Mouse (Mus musculus) layer of hippocampus, adult 9-10 months (tissue): ENCODE data around the gene Cdhr4.

Experiments
- DNase-seq: peaks from one replicate; pipeline ENCODE4 v3.0.0; 2022; ENCODE audit warnings: low spot score

Gene Cdhr4

GRCm38 (mm10) chr9:107992197-107992596 lies at the start of gene Cdhr4:
Gene Cdhr4 (plus strand): TSS chr9:107992497.
- no peak for DNase-seq

GRCm38 (mm10) chr9:107947241-107948194 lies 44.8 kb upstream of the Cdhr4 start:
- DNase-seq, result no peak

DNA sequence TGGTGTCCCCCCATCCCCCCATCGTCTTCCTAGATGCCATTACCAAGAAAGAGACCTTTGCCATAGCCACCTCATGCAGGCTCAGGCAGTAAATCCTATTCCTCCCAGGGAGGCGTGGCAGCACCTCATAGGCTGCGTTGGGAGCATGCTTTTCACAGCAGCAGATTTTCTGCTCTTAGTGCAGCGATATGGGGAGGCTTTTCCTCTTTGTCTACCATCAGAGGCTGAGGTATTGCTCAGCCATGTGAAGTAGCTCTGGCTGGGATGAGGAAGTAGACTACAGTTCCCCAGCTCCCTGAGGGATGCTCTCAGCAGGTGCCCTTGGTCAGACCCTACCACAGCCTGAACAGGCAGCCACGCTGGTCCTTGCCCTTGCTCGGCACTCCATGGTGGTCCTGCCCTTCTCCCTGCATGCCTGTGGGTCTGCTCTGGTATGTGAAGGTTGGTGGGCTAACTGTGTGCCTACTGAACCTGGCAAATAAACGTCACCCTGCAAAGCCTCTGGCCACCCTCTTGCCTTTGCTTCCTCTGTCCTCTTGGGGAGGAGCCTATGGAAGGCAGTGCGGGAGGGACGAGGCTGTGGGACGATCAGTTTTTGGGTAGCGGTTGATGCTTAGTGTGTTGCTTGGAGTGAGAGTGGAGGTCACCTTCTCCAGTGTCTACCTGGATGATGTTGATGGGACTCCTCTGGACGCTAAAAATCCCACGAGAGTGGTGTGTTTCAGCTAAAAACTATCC lies 42.9 kb upstream of the Cdhr4 start:
- DNase-seq, result no peak

- no peak for DNase-seq
Observed at GRCm38 (mm10) chr9:107949922-107950235, 42.4 kb upstream of the Cdhr4 start, which contains the start of gene Traip. Gene Traip (plus strand): TSS chr9:107950136.

GRCm38 (mm10) chr9:107950460-107951355 lies 41.6 kb upstream of the Cdhr4 start:
- DNase-seq, result peak; percentile 77

GRCm38 (mm10) chr9:107955613-107956289 lies 36.5 kb upstream of the Cdhr4 start:
- no peak for DNase-seq

- DNase-seq, result no peak
Observed at GRCm38 (mm10) chr9:107957141-107957540, 35.2 kb upstream of the Cdhr4 start.

- no peak for DNase-seq
Observed at GRCm38 (mm10) chr9:107959896-107960295, 32.4 kb upstream of the Cdhr4 start.

DNA sequence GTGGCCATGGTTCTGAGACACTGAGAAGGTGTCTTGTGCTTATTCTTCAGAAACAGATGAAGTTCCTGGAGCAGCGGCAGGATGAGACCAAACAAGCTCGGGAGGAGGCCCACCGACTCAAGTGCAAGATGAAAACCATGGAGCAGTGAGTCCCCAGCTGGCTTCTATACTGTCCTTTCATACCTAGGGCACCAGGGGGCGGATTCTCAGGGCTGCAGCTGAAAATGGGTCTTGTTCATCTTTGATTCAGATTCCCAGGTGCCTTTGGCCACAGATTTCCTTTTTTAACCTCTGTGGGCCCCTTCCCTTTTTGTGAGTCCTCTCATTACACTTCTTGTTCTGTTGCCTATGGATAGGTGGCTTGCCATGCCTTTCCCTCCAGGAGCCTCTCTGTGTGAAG lies 31.4 kb upstream of the Cdhr4 start:
- no peak for DNase-seq

DNA sequence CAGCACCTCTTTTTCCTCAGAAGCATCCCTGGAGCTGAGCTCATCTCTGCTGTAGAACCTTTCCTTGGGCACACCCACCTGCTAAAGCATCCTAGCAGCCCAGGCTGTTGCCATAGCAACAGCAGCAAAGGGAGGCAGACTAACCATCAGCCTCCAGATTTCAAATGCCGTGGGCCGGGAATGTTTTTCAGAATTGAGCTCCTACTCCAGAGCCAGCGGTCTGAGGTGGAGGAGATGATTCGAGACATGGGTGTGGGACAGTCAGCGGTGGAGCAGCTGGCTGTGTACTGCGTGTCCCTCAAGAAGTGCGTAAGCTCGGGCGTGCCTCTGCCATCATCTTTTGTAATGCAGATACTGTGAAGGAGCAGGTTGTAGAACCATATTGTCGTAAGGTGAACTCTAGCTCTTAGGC lies 30.9 kb upstream of the Cdhr4 start:
- DNase-seq, result no peak

- DNase-seq, result peak; percentile 58
Observed at GRCm38 (mm10) chr9:107961881-107962280, 30.4 kb upstream of the Cdhr4 start.

GRCm38 (mm10) chr9:107962916-107963315 lies 29.4 kb upstream of the Cdhr4 start:
- no peak for DNase-seq

- no peak for DNase-seq
Observed at GRCm38 (mm10) chr9:107963700-107964099, 28.6 kb upstream of the Cdhr4 start.

- no peak for DNase-seq
Observed at GRCm38 (mm10) chr9:107964681-107965080, 27.6 kb upstream of the Cdhr4 start.

DNA sequence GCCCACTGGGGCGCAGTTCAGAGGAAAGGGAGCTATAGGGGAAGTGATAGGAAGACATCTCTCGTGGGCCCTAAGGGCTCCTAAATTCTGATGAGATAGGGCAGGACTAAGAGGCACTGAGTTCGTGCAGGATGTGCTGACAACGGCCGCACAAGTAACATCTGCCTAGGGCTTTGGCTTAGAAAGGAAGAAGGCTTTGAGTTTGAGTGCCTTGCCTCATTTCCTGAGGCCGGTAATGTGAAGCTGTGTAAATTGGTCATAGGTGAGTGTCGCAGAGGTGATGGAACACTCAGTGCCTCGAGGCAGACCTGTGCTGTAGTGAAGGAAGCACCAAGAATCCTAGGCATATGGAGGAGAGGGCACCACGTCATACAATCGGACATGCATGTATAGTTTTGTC lies 25.6 kb upstream of the Cdhr4 start:
- DNase-seq, result no peak

GRCm38 (mm10) chr9:107967437-107967836 lies 24.9 kb upstream of the Cdhr4 start:
- no peak for DNase-seq

GRCm38 (mm10) chr9:107968531-107968930 lies 23.8 kb upstream of the Cdhr4 start:
- DNase-seq, result no peak

DNA sequence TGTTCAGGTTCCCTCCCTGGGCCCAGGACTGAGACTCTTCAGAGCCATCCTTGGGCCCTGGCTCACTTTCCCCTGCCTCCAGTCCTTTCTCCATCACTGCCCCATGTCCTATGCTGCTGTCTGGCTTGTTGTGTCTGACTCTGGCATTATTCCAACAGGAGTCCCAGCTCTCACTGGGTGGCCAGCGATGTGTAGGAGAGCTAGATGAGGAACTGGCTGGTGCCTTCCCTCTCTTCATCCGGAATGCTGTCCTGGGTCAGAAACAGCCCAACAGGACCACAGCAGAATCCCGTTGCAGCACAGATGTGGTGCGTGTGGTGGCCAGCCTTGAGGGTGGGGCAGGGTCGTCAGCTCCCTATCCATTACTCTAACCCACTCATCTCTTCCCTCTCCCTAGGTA lies 22.0 kb upstream of the Cdhr4 start:
- no peak for DNase-seq

- DNase-seq, result no peak
Observed at GRCm38 (mm10) chr9:107971690-107972541, 20.4 kb upstream of the Cdhr4 start.

- DNase-seq, result no peak
Observed at GRCm38 (mm10) chr9:107974491-107975171, 17.7 kb upstream of the Cdhr4 start.
